Mouse (Mus musculus): ENCODE data around the gene Ift88.

Gene Ift88

DNA sequence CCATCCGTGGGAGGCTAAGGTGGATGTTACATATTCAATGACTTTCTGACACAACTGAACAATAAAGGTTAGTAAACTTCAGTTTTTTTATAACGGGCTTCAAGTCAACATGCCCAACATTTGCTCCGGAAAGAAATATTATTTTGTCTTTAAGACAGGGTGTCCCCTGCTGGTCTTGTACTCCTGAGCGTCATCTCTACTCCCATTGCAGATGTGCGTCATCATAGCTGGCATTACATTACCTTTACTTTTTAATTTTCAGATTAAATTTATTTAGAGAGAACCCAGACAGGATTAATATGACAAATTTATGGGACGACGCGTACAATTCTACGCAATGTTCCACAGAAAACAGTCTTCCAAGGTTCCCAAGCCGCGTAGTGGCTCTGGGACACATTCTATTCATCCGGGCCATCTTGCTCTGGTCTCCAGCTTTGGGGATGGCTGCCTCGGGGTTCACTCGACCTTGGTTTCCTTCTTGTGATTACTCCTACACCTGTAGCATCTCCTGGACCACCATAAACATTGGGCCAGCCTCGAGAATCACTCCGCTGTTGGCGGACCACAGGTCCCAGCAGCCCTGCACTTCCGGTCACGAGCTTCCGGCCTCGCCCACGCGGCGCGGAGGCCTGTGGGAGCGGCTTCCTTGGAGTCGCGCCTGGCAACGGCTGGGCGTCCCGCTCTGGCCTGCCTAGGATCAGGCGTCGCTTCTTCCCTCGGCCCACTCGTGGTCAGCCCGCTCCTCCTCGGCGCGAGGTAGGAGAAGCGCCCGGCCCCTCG is at the start of gene Ift88:
Ift88 (plus strand) TSS at position 631 of the 780 bp plus-strand sequence.
- peak; percentile 74 for DNase-seq (ENCODE audit: low spot score)

DNA sequence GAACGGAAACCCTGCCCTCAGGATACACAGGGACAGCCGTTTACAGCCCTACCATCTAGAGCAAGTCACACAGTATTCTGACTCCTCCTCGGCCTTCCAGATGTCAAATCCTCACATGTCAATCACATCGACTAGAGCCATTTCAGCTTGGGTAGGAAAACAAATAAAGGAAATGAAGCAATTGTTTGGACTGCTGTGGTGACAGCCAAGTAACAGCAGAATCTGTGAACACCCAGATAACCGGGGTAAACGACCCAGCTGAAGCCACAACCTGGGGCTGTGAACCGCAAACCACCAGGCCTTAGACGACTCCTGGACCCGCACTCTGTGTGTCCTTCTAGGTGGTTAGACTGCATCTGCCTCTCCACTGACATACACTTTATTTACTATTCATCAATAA is 48.7 kb upstream of the Ift88 start:
- DNase-seq (ENCODE audit: low spot score) = no peak

DNA sequence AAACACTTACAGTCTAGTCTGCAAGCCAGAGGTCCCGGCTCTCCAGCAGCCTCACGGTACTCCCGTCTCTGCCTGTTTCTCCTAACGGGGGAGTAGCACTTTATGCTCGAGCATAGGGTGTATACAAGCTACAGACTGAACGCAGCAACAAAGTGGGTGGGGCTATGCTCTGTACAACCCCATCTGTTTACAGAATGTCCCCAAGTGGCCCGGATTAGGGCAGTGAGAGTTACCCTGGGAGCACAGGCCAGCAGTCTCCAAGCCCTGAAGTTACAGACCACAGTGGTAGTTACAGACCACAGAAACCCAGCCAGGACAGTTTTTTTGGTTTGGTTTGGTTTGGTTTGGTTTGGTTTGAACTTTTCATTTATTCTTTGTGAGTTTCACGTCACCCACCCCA is 47.8 kb upstream of the Ift88 start:
- no peak for DNase-seq (ENCODE audit: low spot score)

DNA sequence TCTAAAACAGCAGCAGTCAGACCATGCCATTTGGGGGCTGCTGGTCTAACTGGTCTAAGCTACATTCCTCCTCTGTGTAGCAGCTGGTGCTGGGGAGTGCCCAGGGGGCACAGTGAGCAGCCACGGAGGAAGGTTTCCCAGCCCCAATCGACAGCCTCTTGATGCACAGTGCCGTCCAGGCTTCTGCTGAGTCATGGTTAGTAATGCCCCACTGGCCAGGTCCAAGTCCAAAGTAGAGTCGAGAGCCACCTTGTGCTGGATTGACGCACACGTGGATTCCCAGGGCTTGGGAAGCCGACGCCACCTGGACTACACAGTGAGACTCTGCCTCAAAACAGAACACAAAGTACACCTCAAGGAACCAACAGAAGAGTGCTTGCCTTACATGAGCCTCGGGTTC is 46.9 kb upstream of the Ift88 start:
- DNase-seq (ENCODE audit: low spot score) = no peak

DNA sequence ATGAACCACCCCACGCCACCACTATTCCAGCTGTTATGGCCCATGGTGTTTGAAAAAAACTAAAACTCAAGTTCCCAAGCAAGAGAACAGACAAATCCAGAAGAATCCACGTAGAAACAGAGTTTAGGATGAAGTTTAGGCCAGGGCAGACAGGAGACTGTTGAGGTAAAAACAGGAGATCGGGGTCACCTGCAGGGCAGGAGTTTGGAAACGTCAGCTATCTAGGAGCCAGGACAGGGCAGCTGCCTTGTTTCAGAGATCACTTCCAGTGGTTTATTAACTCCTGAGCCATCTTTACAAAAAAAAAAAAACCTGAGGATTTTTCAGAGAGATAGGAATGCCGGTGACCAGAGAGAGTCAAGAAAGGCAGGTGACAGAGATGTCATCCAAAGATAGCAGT is 46.3 kb upstream of the Ift88 start:
- DNase-seq (ENCODE audit: low spot score) = no peak

DNA sequence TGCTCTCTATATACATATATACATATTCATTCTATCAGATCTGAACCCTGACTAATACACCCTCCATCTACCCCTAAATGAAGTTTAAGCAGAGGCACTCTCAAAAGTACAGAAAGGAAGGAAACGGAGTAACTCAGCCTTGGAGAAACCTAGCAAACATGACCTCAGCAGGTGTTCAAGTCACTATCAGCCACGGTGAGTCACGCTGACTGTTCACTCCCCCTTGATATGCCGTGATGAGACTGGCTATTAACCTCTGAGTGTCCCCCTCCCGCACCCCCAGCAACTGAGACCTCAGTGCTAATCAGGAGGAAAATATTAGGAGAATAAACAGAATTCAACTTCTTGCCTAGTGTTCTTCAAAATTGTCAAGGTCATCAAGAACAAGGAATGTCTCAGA is 38.2 kb upstream of the Ift88 start:
- no peak for DNase-seq (ENCODE audit: low spot score)

DNA sequence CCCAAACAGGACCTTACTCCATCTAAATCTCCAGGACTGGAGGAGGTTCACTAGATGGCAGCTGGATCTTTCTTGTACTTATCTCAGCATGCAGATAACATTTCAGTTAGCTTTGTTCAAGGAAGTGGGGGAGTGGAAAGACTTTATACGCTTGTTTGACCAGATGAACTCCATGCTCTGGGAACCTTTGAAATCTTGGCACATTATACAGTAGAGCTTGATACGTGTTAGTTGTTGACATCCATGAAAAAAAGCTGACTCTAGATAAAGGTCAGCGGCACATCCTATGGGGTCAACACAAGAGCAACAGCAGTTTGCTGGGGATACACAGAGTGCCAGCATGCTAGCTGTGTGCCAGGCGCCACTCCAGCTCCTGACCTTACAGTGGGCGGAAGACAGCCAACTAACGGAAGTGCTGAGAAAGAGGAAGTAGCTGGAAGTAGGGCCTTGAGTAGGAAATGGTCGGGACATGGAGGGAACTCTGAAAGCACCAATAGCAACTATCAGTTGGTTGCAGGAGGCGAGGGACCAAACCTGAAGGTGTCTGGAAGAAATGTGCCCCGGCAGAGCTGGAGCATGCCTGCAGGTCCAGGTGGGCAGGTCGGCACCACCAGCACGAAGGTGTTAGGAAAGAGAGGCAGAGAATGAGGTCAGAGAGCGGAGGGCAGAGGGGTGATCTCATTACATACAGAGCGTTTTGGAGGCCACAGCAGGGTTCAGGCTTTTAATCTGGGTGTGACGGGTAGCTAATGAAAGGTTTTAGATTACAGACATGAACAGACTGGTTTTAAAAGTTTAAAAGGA is 36.9 kb upstream of the Ift88 start:
- no peak for DNase-seq (ENCODE audit: low spot score)

DNA sequence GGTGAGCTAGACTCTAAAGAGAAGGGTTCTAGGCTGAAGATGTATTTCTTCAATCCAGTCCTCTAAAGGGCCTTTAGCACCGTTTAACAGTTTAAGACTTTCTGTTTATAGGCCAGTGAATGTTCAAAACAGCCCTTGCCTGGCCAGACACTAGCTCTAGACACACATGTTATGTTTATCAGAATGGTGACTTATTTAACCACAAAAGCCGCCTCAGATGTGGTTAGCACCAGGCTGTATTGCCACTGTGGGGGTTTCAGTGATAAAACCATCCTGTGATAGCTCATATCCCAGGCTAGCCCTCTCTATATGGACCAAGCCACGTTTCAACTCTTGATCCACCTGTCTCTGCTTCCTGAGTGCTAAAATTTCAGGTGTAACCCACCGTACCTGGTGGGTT is 32.2 kb upstream of the Ift88 start:
- DNase-seq (ENCODE audit: low spot score) = no peak

DNA sequence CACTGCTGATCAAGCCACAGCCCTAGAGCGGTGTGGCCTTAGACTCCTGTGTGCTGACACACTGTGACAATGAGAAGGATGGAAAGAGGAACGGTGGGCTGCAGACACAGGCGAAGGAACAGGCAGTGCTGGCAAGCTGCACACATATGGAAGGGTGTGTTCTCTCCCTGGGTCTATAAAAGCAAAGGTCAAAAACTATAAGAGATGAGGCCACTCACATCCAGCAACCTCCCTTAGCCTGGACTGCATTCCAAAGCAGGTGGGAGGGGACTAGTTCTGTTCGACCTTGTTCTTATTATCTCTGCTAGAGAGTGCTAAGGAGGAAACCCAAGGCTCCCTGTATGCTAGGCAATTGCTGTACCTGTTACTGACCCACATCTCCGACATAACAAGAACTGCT is 31.6 kb upstream of the Ift88 start:
- DNase-seq (ENCODE audit: low spot score) = no peak

DNA sequence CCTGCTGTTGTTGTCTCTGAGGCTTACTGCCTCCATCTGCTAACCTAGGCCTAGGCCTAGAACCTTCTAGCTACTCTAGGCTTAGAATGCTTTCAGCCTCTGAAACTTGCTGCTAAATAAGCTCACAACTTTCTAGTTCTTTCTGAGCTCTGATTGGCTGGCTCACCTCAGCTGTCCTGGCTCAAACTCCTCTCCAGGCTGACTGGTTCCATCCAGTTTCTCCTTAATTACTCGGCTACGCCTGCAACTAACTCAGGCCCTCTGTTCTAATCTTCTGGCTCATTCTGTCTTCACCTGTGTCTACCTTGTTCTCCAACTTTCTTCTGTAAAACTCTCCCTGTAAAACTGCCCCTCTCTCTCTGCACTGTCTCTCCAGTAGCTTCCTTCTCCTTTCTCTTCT is 28.4 kb upstream of the Ift88 start:
- DNase-seq (ENCODE audit: low spot score) = no peak

DNA sequence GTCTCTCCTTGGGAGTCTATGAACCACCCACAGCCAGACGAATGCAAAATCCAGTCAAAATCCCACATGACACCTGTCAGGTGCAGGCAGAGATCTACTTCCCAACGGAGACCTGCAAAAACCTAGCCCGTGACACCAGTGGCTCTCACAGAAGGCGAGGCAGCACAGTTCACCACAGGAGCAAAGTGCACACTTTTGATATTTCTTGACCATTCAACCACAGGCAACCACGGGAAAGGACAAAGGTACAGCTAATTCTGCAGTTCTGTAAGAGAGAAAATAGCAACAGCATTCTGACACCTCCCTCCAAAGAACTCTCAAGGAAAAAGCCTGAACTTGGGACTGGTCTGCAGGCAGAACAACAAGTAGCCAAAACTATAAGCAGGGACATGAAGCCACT is 26.6 kb upstream of the Ift88 start:
- no peak for DNase-seq (ENCODE audit: low spot score)

DNA sequence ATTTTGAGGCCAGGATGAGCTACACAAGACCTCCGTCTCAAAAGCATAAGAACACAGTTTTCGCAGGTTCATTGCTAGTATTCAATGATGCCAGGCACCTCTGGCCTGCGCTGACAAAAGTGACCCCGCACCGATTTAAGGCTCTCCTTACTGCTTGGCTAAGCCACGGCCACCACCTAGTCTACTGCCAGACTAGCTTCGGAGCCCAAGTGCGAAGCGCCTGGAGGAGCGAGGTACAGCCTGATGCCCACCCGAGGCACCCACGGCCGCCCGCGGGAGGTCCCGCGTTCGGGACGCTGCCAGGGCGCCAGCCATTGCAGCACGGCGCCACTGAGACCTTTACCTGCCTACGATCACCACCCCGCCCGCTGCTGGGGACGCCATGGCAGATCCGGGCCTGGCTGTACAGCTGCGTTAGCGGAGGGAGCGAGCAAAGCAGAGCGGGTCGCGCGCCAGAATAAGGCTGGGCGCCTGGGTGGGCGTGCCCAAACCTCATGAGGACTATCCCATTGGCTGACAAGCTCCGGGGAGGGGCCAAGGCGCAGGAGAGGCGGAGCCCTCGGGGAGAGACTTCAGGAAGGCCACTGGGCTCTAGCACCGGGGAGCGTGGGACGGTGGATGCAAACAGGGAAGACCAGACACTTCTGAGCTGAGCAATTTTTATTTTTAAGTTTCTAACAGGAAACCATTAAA is 25.7 kb upstream of the Ift88 start, which contains the start of gene Cryl1:
Cryl1 (minus strand) TSS at position 465 of the 693 bp plus-strand sequence.
- peak; percentile 81 for DNase-seq (ENCODE audit: low spot score)

DNA sequence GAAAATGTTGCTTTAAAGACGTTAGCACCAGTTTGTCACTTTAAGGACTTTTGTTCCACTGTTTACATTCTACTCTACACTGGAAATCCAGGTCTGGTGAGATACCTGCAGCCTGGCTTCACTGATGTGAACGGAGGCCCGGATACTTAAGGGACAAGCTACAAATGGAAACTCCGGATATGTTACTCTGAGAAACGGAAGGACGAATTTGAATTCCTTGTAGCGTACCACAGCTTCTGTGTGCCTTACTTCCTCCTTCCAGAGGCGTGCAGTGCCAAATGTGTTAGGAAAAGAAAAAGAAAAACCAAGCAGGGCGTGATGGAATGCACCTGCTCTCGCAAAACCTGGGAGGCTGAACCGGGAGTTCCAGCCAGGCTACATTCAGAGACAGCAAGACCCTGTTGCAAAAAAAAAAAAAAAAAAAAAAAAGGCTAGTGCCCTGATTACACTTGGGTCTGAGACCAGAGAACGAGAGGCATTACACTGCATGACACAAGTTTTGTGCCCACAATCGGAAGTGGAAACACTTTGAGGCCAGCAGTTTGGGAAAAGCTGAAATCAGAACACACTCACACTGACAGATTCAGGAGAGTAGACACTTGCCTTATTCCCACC is 24.9 kb upstream of the Ift88 start:
- no peak for DNase-seq (ENCODE audit: low spot score)

DNA sequence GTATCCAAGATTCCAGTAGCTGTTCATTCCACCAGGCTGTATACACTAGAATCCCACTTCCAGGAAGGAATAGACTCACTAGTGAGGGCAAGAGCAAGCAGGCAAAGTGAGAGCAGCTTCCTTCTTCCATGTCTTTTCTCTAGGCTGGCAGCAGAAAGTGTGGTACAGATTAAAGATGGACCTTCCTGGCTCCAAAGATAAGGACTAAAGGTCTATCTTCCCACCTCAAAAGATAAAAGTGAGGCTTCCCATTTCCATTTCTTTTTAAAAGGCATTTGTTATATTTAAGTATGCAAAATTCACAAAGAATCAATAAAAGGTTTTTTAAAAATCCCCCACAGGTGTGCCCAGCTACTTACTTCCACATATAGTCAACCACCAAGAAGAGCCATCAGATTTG is 21.0 kb upstream of the Ift88 start:
- DNase-seq (ENCODE audit: low spot score) = no peak

DNA sequence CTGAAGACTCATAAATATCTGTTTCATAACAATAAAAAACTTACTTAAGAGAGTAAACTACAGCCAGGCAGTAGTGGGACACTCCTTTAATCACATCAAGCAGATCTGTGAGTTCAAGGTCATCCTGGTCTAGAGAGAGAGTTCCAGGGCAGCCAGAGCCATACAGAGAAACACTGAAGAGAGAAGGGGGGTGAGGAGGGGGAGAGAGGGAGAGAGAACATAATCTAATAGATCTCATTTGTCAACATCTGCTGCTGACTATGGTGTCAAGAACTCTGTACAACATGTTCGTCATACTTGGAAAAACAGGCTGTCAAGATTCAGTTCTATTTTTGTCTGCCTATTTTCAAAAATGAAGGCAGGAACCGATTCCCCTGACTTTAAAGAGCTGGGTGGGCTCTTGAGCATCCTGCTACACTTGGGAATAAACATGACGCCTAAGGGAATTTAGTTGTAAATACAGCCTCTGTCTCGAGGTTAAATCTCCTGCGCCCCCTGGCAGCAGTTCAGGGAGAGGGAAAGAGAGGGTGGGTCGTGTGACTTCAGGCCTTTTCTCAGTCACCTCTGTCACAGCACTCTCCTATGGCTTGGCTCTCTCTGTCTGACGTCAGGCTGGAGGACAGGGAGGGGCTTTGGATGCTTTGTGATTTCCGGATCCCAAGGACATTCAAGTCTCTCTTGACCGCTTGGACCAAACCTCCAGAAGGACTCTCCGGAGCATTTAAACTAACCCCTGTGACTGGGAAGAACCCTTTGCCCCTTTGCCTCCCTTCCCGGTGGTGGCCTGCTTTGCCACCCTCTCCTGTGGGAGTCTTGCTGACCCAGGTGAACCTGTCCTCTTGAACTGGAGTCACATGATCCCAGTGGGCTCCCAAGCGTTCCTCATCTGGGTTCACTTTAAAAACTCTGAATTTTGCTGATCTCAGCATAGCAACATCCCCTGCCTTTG is 16.5 kb upstream of the Ift88 start:
- DNase-seq (ENCODE audit: low spot score) = no peak

DNA sequence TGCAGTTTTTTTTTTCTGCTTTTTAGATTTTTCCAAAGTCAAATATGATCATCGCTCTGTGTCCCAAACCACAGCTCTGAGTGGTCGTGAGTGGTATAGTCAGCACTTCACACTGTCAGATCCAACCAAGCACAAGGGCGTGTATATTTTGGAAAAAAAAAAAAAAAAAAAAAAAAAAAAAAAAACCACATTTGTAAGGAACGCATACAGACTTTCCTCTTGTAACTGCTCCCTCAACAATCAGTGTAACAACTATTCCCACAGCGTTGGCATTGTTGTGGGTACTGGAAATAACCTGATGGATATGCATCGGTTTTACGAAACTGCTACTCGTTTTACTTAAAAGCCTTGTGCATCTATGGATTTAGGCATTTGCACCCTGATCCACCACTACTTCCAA is 15.8 kb upstream of the Ift88 start:
- no peak for DNase-seq (ENCODE audit: low spot score)

DNA sequence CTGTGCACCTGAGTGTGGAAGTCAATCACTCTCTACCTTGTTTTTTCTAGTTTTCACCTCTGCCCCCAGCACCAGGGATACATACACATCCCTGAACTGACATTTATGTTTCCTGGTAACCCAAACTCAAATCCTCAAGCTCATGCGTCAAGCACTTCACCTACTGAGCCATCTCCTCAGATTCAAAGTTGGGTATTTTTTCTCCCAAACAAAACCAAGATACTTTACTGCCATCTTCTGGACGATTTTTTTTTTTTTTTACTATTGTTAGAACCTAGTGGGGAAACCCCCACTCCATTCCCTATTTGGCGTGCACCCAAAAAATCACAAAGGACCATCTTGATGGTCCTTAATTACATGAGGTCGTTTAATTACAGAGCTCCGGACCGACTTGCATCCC is 14.8 kb upstream of the Ift88 start:
- no peak for DNase-seq (ENCODE audit: low spot score)

DNA sequence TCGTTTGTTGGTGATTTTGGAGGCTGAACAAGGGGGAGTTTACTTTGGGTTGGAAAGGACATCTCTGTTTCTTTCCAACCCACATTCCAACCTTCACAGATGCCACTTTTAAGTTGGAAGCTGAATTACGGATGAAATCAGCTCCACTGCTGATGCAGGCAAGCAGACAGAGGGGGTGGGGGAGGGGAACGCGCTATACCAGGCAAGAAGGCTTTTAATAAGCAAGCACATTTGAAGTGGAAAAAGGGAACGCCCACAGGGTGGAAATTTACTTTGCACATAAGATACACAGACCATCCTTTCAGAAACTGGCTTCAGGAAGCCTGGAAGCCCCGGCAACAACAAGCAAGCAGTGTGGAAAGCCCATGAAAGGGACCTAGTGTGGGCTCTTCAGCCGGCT is 11.7 kb upstream of the Ift88 start:
- no peak for DNase-seq (ENCODE audit: low spot score)

DNA sequence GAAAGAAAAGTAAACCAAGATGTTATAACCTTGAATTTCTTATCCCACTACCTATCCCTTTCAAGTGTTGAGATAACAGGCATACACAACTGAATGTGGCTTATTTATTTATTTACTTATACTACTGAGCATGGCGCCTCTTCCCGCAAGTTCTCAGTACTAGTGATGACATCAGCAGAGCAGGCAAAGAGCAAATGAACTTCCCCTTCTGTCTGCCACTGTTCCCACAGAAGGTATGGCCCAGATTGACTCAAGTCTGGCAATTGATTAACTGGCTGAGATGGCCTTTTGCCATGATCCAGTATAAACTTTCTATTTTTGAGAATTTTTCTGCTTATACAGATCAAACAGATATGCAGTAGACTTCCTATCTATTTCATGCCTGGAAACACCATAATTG is 6.7 kb upstream of the Ift88 start:
- no peak for DNase-seq (ENCODE audit: low spot score)

DNA sequence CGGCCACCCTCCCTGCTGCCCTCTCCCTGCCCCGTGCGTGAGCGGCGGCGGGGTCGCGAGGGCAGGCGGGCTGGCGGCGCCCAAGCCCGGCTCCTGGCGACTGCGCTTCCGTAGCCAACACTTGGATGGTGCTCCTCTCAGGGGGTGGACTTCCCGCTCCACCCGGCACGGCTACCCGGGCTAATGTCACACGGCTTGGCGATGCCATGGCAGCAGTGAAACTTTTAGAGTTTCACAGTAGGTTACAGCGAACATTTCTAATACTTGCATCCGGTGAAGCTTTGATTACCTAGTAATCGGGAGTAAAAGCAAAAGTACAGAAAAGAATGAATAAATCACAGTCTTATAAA is 325 bp downstream of the Ift88 start:
- DNase-seq (ENCODE audit: low spot score) = no peak

DNA sequence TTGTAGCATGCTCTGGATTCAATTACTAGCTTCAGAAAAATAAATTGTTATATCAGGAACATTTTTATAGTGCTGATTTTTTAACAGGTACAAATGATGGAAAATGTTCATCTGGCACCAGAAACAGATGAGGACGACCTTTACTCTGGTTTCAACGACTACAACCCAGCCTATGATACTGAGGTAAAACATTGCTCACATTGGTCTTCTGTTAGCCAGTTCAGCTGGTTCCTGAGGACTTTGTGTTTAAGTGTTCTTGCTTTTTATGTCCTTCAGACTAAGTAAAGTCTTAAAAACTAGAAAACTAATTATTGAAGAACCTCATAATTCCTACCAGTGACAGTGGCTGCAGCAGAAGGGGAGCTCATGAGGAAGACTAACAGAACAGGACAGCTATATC is 6.6 kb downstream of the Ift88 start:
- DNase-seq (ENCODE audit: low spot score) = no peak

Data from layer of hippocampus, adult 9-10 months (tissue).